Mouse (Mus musculus) c-Kit-positive CD71-negative TER-119-negative erythroid progenitor cells, embryonic 14.5 days (primary cell): ENCODE data around the gene Cpox.
A peak's percentile ranks its signal among the peaks of the same experiment; 100 is the strongest.
"Not testable (repeated sequence)": the region's sequence is repeated elsewhere in the genome, so short reads cannot be mapped to it uniquely, and the experiment has no call there.

Source experiments
- DNase-seq: peaks from one replicate; pipeline ENCODE4 v3.0.0-alpha.2; 2013; ENCODE audit warnings: low read depth

Cpox gene

GRCm38 (mm10) chr16:58669917-58670630, at the start of gene Cpox:
Gene Cpox (plus strand): TSS chr16:58670292.
- peak; percentile 73 for DNase-seq

- DNase-seq: no peak
These were observed 47.7 kb upstream of the Cpox start for GRCm38 (mm10) chr16:58622377-58622776.

GRCm38 (mm10) chr16:58623114-58623513, 47.0 kb upstream of the Cpox start:
- DNase-seq: no peak

- DNase-seq: no peak
These were observed 46.1 kb upstream of the Cpox start for GRCm38 (mm10) chr16:58623944-58624343.

- no peak for DNase-seq
These were observed 42.3 kb upstream of the Cpox start for GRCm38 (mm10) chr16:58627597-58628335.

- no peak for DNase-seq
These were observed 41.8 kb upstream of the Cpox start for GRCm38 (mm10) chr16:58628336-58628680.

- DNase-seq: no peak
These were observed 41.1 kb upstream of the Cpox start for GRCm38 (mm10) chr16:58628968-58629367.

GRCm38 (mm10) chr16:58629736-58630135, 40.4 kb upstream of the Cpox start:
- no peak for DNase-seq

- no peak for DNase-seq
These were observed 34.2 kb upstream of the Cpox start for GRCm38 (mm10) chr16:58635866-58636265.

- no peak for DNase-seq
These were observed 32.6 kb upstream of the Cpox start for GRCm38 (mm10) chr16:58637448-58637847.

- no peak for DNase-seq
These were observed 32.1 kb upstream of the Cpox start for GRCm38 (mm10) chr16:58638016-58638415.

GRCm38 (mm10) chr16:58638689-58639175, 31.4 kb upstream of the Cpox start, which contains the start of gene E330017A01Rik:
Gene E330017A01Rik (minus strand): TSS chr16:58638739.
- DNase-seq: no peak

- DNase-seq: no peak
These were observed 20.1 kb upstream of the Cpox start for GRCm38 (mm10) chr16:58649979-58650378.

GRCm38 (mm10) chr16:58655751-58656150, 14.3 kb upstream of the Cpox start:
- DNase-seq: no peak

GRCm38 (mm10) chr16:58656526-58656925, 13.6 kb upstream of the Cpox start:
- DNase-seq: no peak

- no peak for DNase-seq
These were observed 11.4 kb upstream of the Cpox start for GRCm38 (mm10) chr16:58658668-58659067.

GRCm38 (mm10) chr16:58661826-58662225, 8.3 kb upstream of the Cpox start:
- no peak for DNase-seq

- DNase-seq: no peak
These were observed 7.8 kb upstream of the Cpox start for GRCm38 (mm10) chr16:58662287-58662791.

GRCm38 (mm10) chr16:58663021-58663420, 7.1 kb upstream of the Cpox start:
- DNase-seq: no peak

GRCm38 (mm10) chr16:58663816-58664215, 6.3 kb upstream of the Cpox start:
- DNase-seq: no peak

- DNase-seq: not testable (repeated sequence)
These were observed 5.0 kb upstream of the Cpox start for GRCm38 (mm10) chr16:58665137-58665536.

- not testable (repeated sequence) for DNase-seq
These were observed 3.4 kb upstream of the Cpox start for GRCm38 (mm10) chr16:58666681-58667080.

- DNase-seq: no peak
These were observed 1.5 kb upstream of the Cpox start for GRCm38 (mm10) chr16:58668586-58668985.
